Mouse (Mus musculus) myocyte (in vitro differentiated cells): Measurements from ENCODE around the gene Wdr25. TPM values are rescaled to one million over a fixed set of nuclear protein-coding genes. Genes with fewer than 3 reads are reported as not detected.

ENCODE experiments used
- H3K27me3 ChIP-seq: one replicate; pipeline ENCODE4 v1.6.1; 2011; ENCODE audit not compliant: control insufficient read depth, insufficient read depth, insufficient read length
- H3K36me3 ChIP-seq: one replicate; pipeline ENCODE4 v1.6.1; 2011; ENCODE audit not compliant: control insufficient read depth, insufficient read depth
- H3K4me2 ChIP-seq: one replicate; pipeline ENCODE4 v1.6.1; 2011; ENCODE audit warnings: low read depth, control low read depth
- H3K4me3 ChIP-seq: one replicate; pipeline ENCODE4 v1.5.1; 2011; ENCODE audit warnings: mild to moderate bottlenecking, control low read depth, moderate library complexity
- H3K79me2 ChIP-seq: one replicate; pipeline ENCODE4 v1.6.1; 2011; ENCODE audit not compliant: control insufficient read depth, insufficient read depth
- H3ac ChIP-seq: one replicate; pipeline ENCODE4 v1.6.1; 2011; ENCODE audit not compliant: control insufficient read depth, insufficient read length
- CEBPB ChIP-seq: IDR thresholded peaks from 2 replicates; pipeline ENCODE4 v1.6.1; 2011; ENCODE audit warnings: mild to moderate bottlenecking, moderate library complexity; ENCODE audit not compliant: poor library complexity, insufficient read depth, severe bottlenecking
- E2F4 ChIP-seq: IDR thresholded peaks from one replicate; pipeline ENCODE4 v1.6.1; 2011; ENCODE audit warnings: mild to moderate bottlenecking, control low read depth, moderate library complexity; ENCODE audit not compliant: insufficient read depth
- MAX ChIP-seq: IDR thresholded peaks from one replicate; pipeline ENCODE4 v1.6.1; 2011; ENCODE audit warnings: low read depth, mild to moderate bottlenecking, control low read depth
- MYOD1 ChIP-seq, 3 experiments: IDR thresholded peaks; one replicate each; pipeline ENCODE4 v1.6.1; 2011; ENCODE audit warnings: control low read depth in 2 of 3, low read depth in 2 of 3, mild to moderate bottlenecking in 2 of 3, moderate library complexity in 1 of 3; ENCODE audit not compliant: insufficient read length in 2 of 3, control insufficient read depth in 1 of 3
- MYOG ChIP-seq, 3 experiments: IDR thresholded peaks; one replicate each; pipeline ENCODE4 v1.6.1; 2011; ENCODE audit warnings: control low read depth in 2 of 3, low read depth in 2 of 3, mild to moderate bottlenecking in 2 of 3; ENCODE audit not compliant: insufficient read length in 2 of 3, control insufficient read depth in 1 of 3, insufficient read depth in 1 of 3
- POLR2A ChIP-seq: IDR thresholded peaks from one replicate; pipeline ENCODE4 v1.6.1; 2011; ENCODE audit warnings: low read depth, mild to moderate bottlenecking, control low read depth, moderate library complexity; ENCODE audit not compliant: insufficient read length
- POLR2AphosphoS2 ChIP-seq: IDR thresholded peaks from one replicate; pipeline ENCODE4 v1.6.1; 2011; ENCODE audit warnings: low read depth, control low read depth; ENCODE audit not compliant: insufficient read length
- REST ChIP-seq: IDR thresholded peaks from one replicate; pipeline ENCODE4 v1.6.1; 2011; ENCODE audit warnings: mild to moderate bottlenecking, control low read depth, moderate library complexity; ENCODE audit not compliant: insufficient read depth, insufficient read length
- SRF ChIP-seq: IDR thresholded peaks from one replicate; pipeline ENCODE4 v1.6.1; 2011; ENCODE audit warnings: low read depth; ENCODE audit not compliant: control insufficient read depth, insufficient read length
- TCF12 ChIP-seq: IDR thresholded peaks from one replicate; pipeline ENCODE4 v1.6.1; 2011; ENCODE audit warnings: mild to moderate bottlenecking, control low read depth; ENCODE audit not compliant: poor library complexity, insufficient read depth, severe bottlenecking
- TCF3 ChIP-seq: IDR thresholded peaks from one replicate; pipeline ENCODE4 v1.6.1; 2011; ENCODE audit warnings: low read depth, control low read depth; ENCODE audit not compliant: insufficient read length
- USF1 ChIP-seq: IDR thresholded peaks from one replicate; pipeline ENCODE4 v1.6.1; 2011; ENCODE audit warnings: low read depth, mild to moderate bottlenecking, control low read depth, moderate library complexity
- polyA plus RNA-seq: library from polyadenylated mRNA; unstranded; fragments of >200 nt; fragmentation: generic; extraction: Trizol; gene quantifications from one replicate; pipeline ENCODE4 v1.2.1, GENCODE M21; 2012; ENCODE audit warnings: missing spikeins

Wdr25 gene
- polyA plus RNA-seq, 1 experiment: 14.0 TPM

- no peak for TF ChIP-seq USF1
- TF ChIP-seq MYOD1 (IDR thresholded peaks at IDR 0.05; ENCODE audit: control insufficient read depth in 1 of 3, insufficient read length in 2 of 3, low read depth in 2 of 3): peak in 2 of 3 experiments; percentile 72 to 79
- TF ChIP-seq CEBPB: no peak
- TF ChIP-seq POLR2A: no peak
- no peak for TF ChIP-seq REST
- no peak for TF ChIP-seq SRF
- TF ChIP-seq POLR2AphosphoS2: no peak
- peak; percentile 74 for TF ChIP-seq TCF12
- TF ChIP-seq MYOG (IDR thresholded peaks at IDR 0.05; ENCODE audit: control insufficient read depth in 1 of 3, insufficient read depth in 1 of 3, insufficient read length in 2 of 3, low read depth in 2 of 3): peak; percentile 85 to 87 (median 85)
- TF ChIP-seq E2F4: no peak
- no peak for TF ChIP-seq MAX
- TF ChIP-seq TCF3: peak; percentile 49
- H3K36me3 ChIP-seq: no peaks in the 10 kb centered on the region
- H3K4me2 ChIP-seq: no peak overlapping the region
- peaks cover 29% of the 10 kb centered on the region for H3K27me3 ChIP-seq
- H3ac ChIP-seq: no peak overlapping the region
- H3K4me3 ChIP-seq: no peak overlapping the region
- no peaks in the 10 kb centered on the region for H3K79me2 ChIP-seq
Observed at GRCm38 (mm10) chr12:109037026-109037425, 143.6 kb downstream of the Wdr25 start.

- no peaks in the 10 kb centered on the region for H3K79me2 ChIP-seq
- no peak for TF ChIP-seq POLR2A
- no peak overlapping the region for H3K4me3 ChIP-seq
- no peaks in the 10 kb centered on the region for H3K36me3 ChIP-seq
- peaks cover 39% of the 10 kb centered on the region for H3K27me3 ChIP-seq
- H3ac ChIP-seq: no peak overlapping the region
- no peak overlapping the region for H3K4me2 ChIP-seq
Observed at GRCm38 (mm10) chr12:109038179-109038819, 144.9 kb downstream of the Wdr25 start.

- Histone ChIP-seq H3K79me2 (no peaks in the 10 kb centered on the region), H3K36me3 (no peaks in the 10 kb centered on the region), H3K4me3 (no peak overlapping the region), H3K27me3 (peaks cover 48% of the 10 kb centered on the region), H3ac (no peak overlapping the region), H3K4me2 (no peak overlapping the region)
- TF ChIP-seq SRF: no peak
- TF ChIP-seq MAX: no peak
- no peak for TF ChIP-seq CEBPB
- TF ChIP-seq USF1: no peak
- TF ChIP-seq REST: no peak
- TF ChIP-seq TCF3: no peak
- TF ChIP-seq E2F4: no peak
- TF ChIP-seq POLR2AphosphoS2: no peak
Observed at GRCm38 (mm10) chr12:109039311-109039710, 145.9 kb downstream of the Wdr25 start.

- H3K4me2 ChIP-seq: no peak overlapping the region
- H3K79me2 ChIP-seq: no peaks in the 10 kb centered on the region
- no peak overlapping the region for H3ac ChIP-seq
- peaks cover 42% of the 10 kb centered on the region for H3K27me3 ChIP-seq
- H3K4me3 ChIP-seq: no peak overlapping the region
- no peaks in the 10 kb centered on the region for H3K36me3 ChIP-seq
- TF ChIP-seq POLR2A (no peak), USF1 (no peak), REST (no peak), SRF (no peak), TCF3 (no peak), TCF12 (no peak), MYOD1 (IDR thresholded peaks at IDR 0.05; ENCODE audit: control insufficient read depth in 1 of 3, insufficient read length in 2 of 3, low read depth in 2 of 3) (no peak), MAX (no peak), POLR2AphosphoS2 (no peak), E2F4 (no peak), CEBPB (no peak)
Observed at GRCm38 (mm10) chr12:109044497-109044896, 151.1 kb downstream of the Wdr25 start.

- TF ChIP-seq REST: no peak
- TF ChIP-seq MYOD1 (IDR thresholded peaks at IDR 0.05; ENCODE audit: control insufficient read depth in 1 of 3, insufficient read length in 2 of 3, low read depth in 2 of 3): no peak
- no peak for TF ChIP-seq USF1
- TF ChIP-seq POLR2AphosphoS2: no peak
- TF ChIP-seq POLR2A: no peak
- no peak for TF ChIP-seq SRF
- TF ChIP-seq TCF3: no peak
- TF ChIP-seq MAX: no peak
- no peak for TF ChIP-seq CEBPB
- TF ChIP-seq MYOG (IDR thresholded peaks at IDR 0.05; ENCODE audit: control insufficient read depth in 1 of 3, insufficient read depth in 1 of 3, insufficient read length in 2 of 3, low read depth in 2 of 3): no peak
- TF ChIP-seq E2F4: no peak
- no peak for TF ChIP-seq TCF12
- H3K27me3 ChIP-seq: peaks cover 31% of the 10 kb centered on the region
- H3ac ChIP-seq: no peak overlapping the region
- no peak overlapping the region for H3K4me3 ChIP-seq
- H3K36me3 ChIP-seq: no peaks in the 10 kb centered on the region
- H3K4me2 ChIP-seq: no peak overlapping the region
- H3K79me2 ChIP-seq: no peaks in the 10 kb centered on the region
Observed at GRCm38 (mm10) chr12:109045581-109045980, 152.2 kb downstream of the Wdr25 start.
